Mouse (Mus musculus): ENCODE measurements around the gene Zfp994. TPM values are rescaled to one million over a fixed set of nuclear protein-coding genes. Genes with fewer than 3 reads are reported as not detected.
"Not testable (repeated sequence)": the region's sequence is repeated elsewhere in the genome, so short reads cannot be mapped to it uniquely, and the experiment has no call there.

Gene Zfp994
- 2.0 and 2.3 TPM in 2 replicates for polyA plus RNA-seq (2012; rRNA removed)

DNA sequence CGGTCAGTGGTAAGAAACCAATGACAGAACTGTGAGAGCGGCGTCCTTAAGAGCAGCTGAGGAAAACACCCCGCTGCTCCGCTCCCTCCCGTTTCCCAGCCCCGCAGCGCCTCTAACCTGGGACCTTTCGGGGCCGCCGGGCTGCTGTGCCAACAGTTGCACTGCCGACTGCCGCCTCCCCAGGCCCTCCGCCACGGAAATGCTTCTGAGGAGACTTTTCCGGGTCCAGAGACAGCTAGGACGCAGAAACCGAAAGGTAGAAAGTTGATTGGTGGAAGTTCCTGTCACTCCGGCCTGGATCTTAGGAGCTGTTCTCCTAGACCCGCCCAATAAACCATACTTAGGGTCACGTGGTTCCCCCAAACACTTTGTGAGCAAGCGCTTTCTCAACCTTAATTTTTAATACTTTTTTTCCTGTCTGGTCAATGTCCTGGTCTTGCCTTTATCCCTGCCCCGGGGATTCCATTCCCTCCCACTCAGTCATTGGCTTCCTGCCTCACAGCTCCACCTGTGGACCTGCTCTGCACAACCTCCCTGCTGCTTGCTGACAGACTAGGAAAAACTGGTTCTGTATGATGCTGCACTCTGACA lies at the start of gene Zfp994:
Zfp994 (minus strand) TSS at position 195 of the 591 bp plus-strand sequence.
- 0 out of 2 replicates have a peak, but pooled peaks have one; percentile 32 for TF ChIP-seq POLR2A (IDR thresholded peaks at IDR 0.05; ENCODE audit: extremely low read depth, insufficient read depth, low read length)
- Histone ChIP-seq H3K4me3 (ENCODE audit: insufficient read depth, low read length) (peak within 1 kb of the TSS; percentile 62), H3K27ac (ENCODE audit: insufficient read depth, low read length) (peak within 1 kb of the TSS; percentile 87; the same call in 1 of the 2 replicates)
- not testable (repeated sequence) for H3K4me1 ChIP-seq (ENCODE audit: control insufficient read depth, insufficient read depth, low read length)

DNA sequence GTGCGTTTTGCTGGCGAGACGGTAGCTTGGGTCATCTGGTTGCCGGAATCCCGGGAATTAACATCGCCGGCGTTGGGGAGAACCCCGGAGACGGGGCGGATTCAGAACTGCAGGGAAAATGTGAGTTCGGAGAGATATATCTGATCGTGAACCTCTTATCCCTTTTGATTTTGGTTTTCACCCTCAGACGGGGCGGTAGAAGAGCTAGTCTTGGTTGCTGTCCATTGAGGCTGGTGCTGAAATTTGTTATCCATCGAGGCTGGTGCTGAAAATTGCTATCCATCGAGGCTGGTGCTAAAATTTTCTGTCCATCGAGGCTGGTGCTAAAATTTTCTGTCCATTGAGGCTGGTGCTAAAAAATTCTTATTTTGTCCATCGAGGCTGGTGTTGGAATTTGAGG lies 5.3 kb upstream of the Zfp994 start:
- not testable (repeated sequence) for H3K4me3 ChIP-seq (ENCODE audit: insufficient read depth, low read length); H3K4me1 ChIP-seq (ENCODE audit: control insufficient read depth, insufficient read depth, low read length); H3K27ac ChIP-seq (ENCODE audit: insufficient read depth, low read length)

DNA sequence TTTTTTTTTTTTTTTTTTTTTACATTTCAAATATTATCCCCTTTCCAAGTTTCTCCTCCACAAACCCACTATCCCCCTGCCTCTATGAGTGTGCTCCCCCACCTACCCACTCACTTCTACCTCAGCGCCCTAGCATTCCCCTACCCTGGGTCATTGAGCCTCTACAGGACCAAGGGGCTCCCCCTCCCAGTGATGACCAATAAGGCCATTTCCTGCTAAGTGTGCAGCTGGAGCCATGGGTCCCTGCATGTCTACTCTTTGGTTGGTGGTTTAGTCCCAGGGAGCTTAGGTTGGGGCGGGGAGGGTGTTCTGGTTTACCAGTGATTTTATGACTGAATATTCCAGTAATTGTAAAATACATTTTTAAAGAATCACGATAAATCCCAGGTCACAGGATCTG lies 401 bp downstream of the Zfp994 start:
- not testable (repeated sequence) for H3K27ac ChIP-seq (ENCODE audit: insufficient read depth, low read length); H3K4me1 ChIP-seq (ENCODE audit: control insufficient read depth, insufficient read depth, low read length)
- peak overlapping the region; percentile 62 for H3K4me3 ChIP-seq (ENCODE audit: insufficient read depth, low read length)

DNA sequence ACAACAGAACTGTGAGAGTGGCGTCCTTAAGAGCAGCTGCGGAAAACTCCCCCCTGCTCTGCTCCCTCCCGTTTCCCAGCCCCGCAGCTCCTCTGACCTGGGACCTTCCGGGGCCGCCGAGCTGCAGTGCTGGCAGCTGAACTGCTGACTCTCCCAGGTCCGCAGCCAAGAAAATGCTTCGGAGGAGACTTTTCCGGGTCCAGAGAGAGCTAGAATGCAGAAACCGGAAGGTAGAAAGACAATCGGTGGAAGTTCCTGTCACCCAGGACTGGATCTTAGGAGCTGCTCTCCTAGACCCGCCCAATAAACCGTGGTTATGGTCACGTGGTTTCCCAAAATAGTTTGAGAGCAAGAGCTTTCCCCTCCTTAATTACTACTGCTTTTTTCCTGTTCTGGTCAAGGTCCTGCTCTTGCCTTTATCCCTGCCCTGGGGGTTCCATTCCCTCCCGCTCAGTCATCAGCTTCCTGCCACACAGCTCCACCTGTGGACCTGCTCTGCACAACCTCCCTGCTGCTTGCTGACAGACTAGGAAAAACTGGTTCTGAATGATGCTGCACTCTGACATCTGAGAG lies 59.6 kb downstream of the Zfp994 start, which contains the start of gene Zfp947:
Zfp947 (minus strand) TSS at position 469 of the 573 bp plus-strand sequence.
- not testable (repeated sequence) for H3K4me1 ChIP-seq (ENCODE audit: control insufficient read depth, insufficient read depth, low read length); H3K27ac ChIP-seq (ENCODE audit: insufficient read depth, low read length)
- peak within 1 kb of the TSS; percentile 36; the same call in 1 of the 2 replicates for H3K4me3 ChIP-seq (ENCODE audit: insufficient read depth, low read length)

DNA sequence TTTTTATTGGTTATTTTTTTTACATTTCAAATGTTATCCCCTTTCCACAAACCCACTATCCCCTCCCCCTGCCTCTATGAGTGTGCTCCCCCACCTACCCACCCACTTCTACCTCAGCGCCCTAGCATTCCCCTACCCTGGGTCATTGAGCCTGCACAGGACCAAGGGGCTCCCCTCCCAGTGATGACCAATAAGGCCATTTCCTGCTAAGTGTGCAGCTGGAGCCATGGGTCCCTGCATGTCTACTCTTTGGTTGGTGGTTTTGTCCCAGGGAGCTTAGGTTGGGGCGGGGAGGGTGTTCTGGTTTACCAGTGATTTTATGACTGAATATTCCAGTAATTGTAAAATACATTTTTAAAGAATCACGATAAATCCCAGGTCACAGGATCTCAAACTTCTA lies 60.1 kb downstream of the Zfp994 start:
- not testable (repeated sequence) for H3K4me1 ChIP-seq (ENCODE audit: control insufficient read depth, insufficient read depth, low read length); H3K27ac ChIP-seq (ENCODE audit: insufficient read depth, low read length)
- H3K4me3 ChIP-seq (ENCODE audit: insufficient read depth, low read length) = peak overlapping the region; percentile 36; the same call in 1 of the 2 replicates

DNA sequence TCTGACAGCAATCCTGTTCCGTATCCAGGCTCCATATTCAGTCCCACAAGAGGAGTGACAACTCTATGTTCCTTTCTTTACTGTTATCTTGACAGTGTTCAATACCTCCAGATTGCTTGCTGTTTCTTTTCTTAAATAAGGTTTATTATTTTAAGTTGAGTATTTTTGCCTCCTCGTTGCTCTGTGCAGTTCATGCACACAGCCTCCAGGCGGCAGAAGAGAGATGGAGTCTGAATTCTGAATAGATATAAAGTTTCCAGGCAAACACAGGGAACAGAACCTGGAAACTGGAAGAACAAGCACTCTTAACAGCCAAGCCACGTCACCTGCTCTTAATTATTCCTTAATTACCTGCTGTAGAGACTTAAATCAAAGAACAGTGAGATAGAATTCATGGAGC lies 71.5 kb downstream of the Zfp994 start:
- H3K27ac ChIP-seq (ENCODE audit: insufficient read depth, low read length); H3K4me3 ChIP-seq (ENCODE audit: insufficient read depth, low read length); H3K4me1 ChIP-seq (ENCODE audit: control insufficient read depth, insufficient read depth, low read length): not testable (repeated sequence)

Other genes with a start within 250 kb of the Zfp994 start
- gene Zfp947, start 59.4 kb downstream of the Zfp994 start, polyA plus RNA-seq (2012; rRNA removed) = 0.19 and 0.23 TPM in 2 replicates
- 8.6 and 9.0 TPM in 2 replicates for gene CT030661.1, start 89.2 kb upstream of the Zfp994 start, polyA plus RNA-seq (2012; rRNA removed)
- 7.2 and 7.9 TPM in 2 replicates for gene Zfp944, start 135.8 kb upstream of the Zfp994 start, polyA plus RNA-seq (2012; rRNA removed)
- gene Zfp758, start 135.8 kb upstream of the Zfp994 start, polyA plus RNA-seq (2012; rRNA removed) = 3.9 and 4.5 TPM in 2 replicates
- 9.3 and 10.2 TPM in 2 replicates for gene Zfp946, start 198.6 kb upstream of the Zfp994 start, polyA plus RNA-seq (2012; rRNA removed)